Mouse (Mus musculus): Measurements from ENCODE around the gene Gm19410.

Gene Gm19410

GRCm38 (mm10) chr8:35765499-35766193 lies at the start of gene Gm19410:
Gene Gm19410, plus strand, starts transcription at chr8:35765790.
- TF ChIP-seq GATA4 (IDR thresholded peaks at IDR 0.05; ENCODE audit: insufficient replicate concordance, low read length): no peak

GRCm38 (mm10) chr8:35730776-35731175 lies 34.8 kb upstream of the Gm19410 start:
- no peak for TF ChIP-seq GATA4 (IDR thresholded peaks at IDR 0.05; ENCODE audit: insufficient replicate concordance, low read length)

- TF ChIP-seq GATA4 (IDR thresholded peaks at IDR 0.05; ENCODE audit: insufficient replicate concordance, low read length): no peak
These were observed 30.2 kb upstream of the Gm19410 start for GRCm38 (mm10) chr8:35735438-35735837.

- no peak for TF ChIP-seq GATA4 (IDR thresholded peaks at IDR 0.05; ENCODE audit: insufficient replicate concordance, low read length)
These were observed 9.4 kb upstream of the Gm19410 start for GRCm38 (mm10) chr8:35756202-35756601.

- no peak for TF ChIP-seq GATA4 (IDR thresholded peaks at IDR 0.05; ENCODE audit: insufficient replicate concordance, low read length)
These were observed 570 bp upstream of the Gm19410 start for GRCm38 (mm10) chr8:35765020-35765419.

GRCm38 (mm10) chr8:35773508-35773907 lies 7.9 kb downstream of the Gm19410 start:
- no peak for TF ChIP-seq GATA4 (IDR thresholded peaks at IDR 0.05; ENCODE audit: insufficient replicate concordance, low read length)

All from liver, adult (tissue).